Comparison of ENCODE assay signal across 11 mouse cellular contexts in genomic region chr11:67585629-67586028, GRCm38 (mm10).
DNase-seq lines count a peak whose midpoint lies in the region; ATAC-seq and TF ChIP-seq lines count a peak whose summit lies in the region.
"Had no signal": no experiment of that assay in that cellular context is flagged by ENCODE, and none has a peak within 500 bp of the region (broad histone marks: within the 10 kb centered on the region; RNA-seq: fewer than 3 reads in every experiment).

No protein-coding gene starts in this region.

- no peaks in the 10 kb centered on the region for H3K27me3 ChIP-seq in heart, embryonic 15.5 days
- no peaks in the 10 kb centered on the region for H3K27me3 ChIP-seq in testis, adult 2 months (ENCODE audit: control insufficient read depth, insufficient read depth, low read length)
- no peaks in the 10 kb centered on the region for H3K27me3 ChIP-seq in limb, embryonic 11.5 days (ENCODE audit: control insufficient read depth, insufficient read depth, low read length)
- H3K27me3 ChIP-seq: liver, embryonic 12.5 days had no signal

- no peak overlapping the region for H3K4me2 ChIP-seq in heart, embryonic 15.5 days
- no peak overlapping the region for H3K4me2 ChIP-seq in limb, embryonic 11.5 days (ENCODE audit: low read depth, severe bottlenecking)
- H3K4me2 ChIP-seq: liver, embryonic 12.5 days had no signal

- 75% methylated on average over 2 of the region's 2 CpGs for WGBS in heart, embryonic 15.5 days
- WGBS in limb, embryonic 11.5 days = 76% methylated on average over 2 of the region's 2 CpGs

- no peak for TF ChIP-seq CTCF in testis, adult 2 months (IDR thresholded peaks at IDR 0.05; ENCODE audit: control insufficient read depth, insufficient read depth, insufficient replicate concordance, low read depth, low read length)

- DNase-seq in heart, postnatal 25 days (ENCODE audit: low spot score) = no peak
- DNase-seq in testis, postnatal 10 days (ENCODE audit: low spot score) = no peak
- no peak for DNase-seq in limb, embryonic 11.5 days (ENCODE audit: low spot score)
- no peak for DNase-seq in left cerebral cortex, postnatal 4 days

- intact Hi-C loops in heart, postnatal 25 days (cut with DNase I) = no loop called here
- intact Hi-C loops in left cerebral cortex, postnatal 4 days (cut with DNase I) = no loop called here

- H3K9me3 ChIP-seq in heart, embryonic 15.5 days (replicated peaks) = no peaks in the 10 kb centered on the region
- H3K9me3 ChIP-seq in limb, embryonic 11.5 days (ENCODE audit: control insufficient read depth, low read length) = no peaks in the 10 kb centered on the region
- H3K9me3 ChIP-seq: liver, embryonic 12.5 days had no signal

- no peak for TF ChIP-seq POLR2A in testis, adult 2 months (IDR thresholded peaks at IDR 0.05; ENCODE audit: control insufficient read depth, low read depth, low read length)

- peaks cover 23% of the 10 kb centered on the region for H3K4me1 ChIP-seq in heart, embryonic 15.5 days (replicated peaks)
- peaks cover 2% of the 10 kb centered on the region; the same call in 1 of the 2 replicates for H3K4me1 ChIP-seq in testis, adult 2 months (ENCODE audit: control insufficient read depth, insufficient read depth, low read length)
- H3K4me1 ChIP-seq in limb, embryonic 11.5 days (ENCODE audit: control insufficient read depth, insufficient read depth, low read length) = 0 out of 2 replicates have a peak, but pooled peaks cover 3% of the 10 kb centered on the region

- peak overlapping the region; percentile 73 for H3K27ac ChIP-seq in heart, embryonic 15.5 days
- H3K27ac ChIP-seq in testis, adult 2 months (ENCODE audit: control insufficient read depth, insufficient read depth, low read depth, low read length) = peak overlapping the region; percentile 57
- H3K27ac ChIP-seq in limb, embryonic 11.5 days (replicated peaks; ENCODE audit: low read depth, low read length) = 0 out of 2 replicates have a peak overlapping the region, but pooled peaks have one; percentile 10
- H3K27ac ChIP-seq: liver, embryonic 12.5 days had no signal

- H3K4me3 ChIP-seq in heart, embryonic 15.5 days = no peak overlapping the region
- no peak overlapping the region for H3K4me3 ChIP-seq in testis, adult 2 months (ENCODE audit: control insufficient read depth, low read depth, low read length)
- H3K4me3 ChIP-seq in limb, embryonic 11.5 days (ENCODE audit: low read depth, low read length) = no peak overlapping the region
- H3K4me3 ChIP-seq: erythroblast, embryonic 14.5 days; liver, embryonic 12.5 days had no signal

- H3K9ac ChIP-seq in heart, embryonic 15.5 days = no peak overlapping the region
- no peak overlapping the region for H3K9ac ChIP-seq in limb, embryonic 11.5 days (ENCODE audit: low read length)
- H3K9ac ChIP-seq: liver, embryonic 12.5 days had no signal

- no peak for ATAC-seq in heart, embryonic 15.5 days (replicated peaks; ENCODE audit: insufficient number of reproducible peaks, insufficient read depth, low FRiP score, low read depth)
- ATAC-seq in limb, embryonic 11.5 days (ENCODE audit: insufficient number of reproducible peaks, low FRiP score, low TSS enrichment, low read depth) = no peak
- no peak for ATAC-seq in erythroid progenitor cell, adult 5-6 weeks (replicated peaks; ENCODE audit: low FRiP score, poor library complexity, severe bottlenecking)
- ATAC-seq: CD4-positive, CD25-positive, alpha-beta regulatory T cell, adult 4 months; inflammation-experienced regulatory T-cells, adult 6 months; liver, embryonic 12.5 days had no signal

- no peaks in the 10 kb centered on the region for H3K36me3 ChIP-seq in heart, embryonic 15.5 days
- H3K36me3 ChIP-seq in testis, adult 2 months (ENCODE audit: control insufficient read depth, insufficient read depth, low read length) = no peaks in the 10 kb centered on the region
- no peaks in the 10 kb centered on the region for H3K36me3 ChIP-seq in limb, embryonic 11.5 days (ENCODE audit: control insufficient read depth, insufficient read depth, low read length)
- H3K36me3 ChIP-seq: liver, embryonic 12.5 days had no signal

Comparison
In these comparisons a context has a peak if more than half of its experiments do, and no peak if none do; other contexts are left out.
1. H3K27ac ChIP-seq: peak in every context shown above with its lines; median percentile 73 in heart, embryonic 15.5 days; 57 in testis, adult 2 months; 10 in limb, embryonic 11.5 days.